Mouse (Mus musculus): ENCODE measurements around the gene Adamtsl5. TPM values are rescaled to one million over a fixed set of nuclear protein-coding genes. Genes with fewer than 3 reads are reported as not detected.

Gene Adamtsl5
- total and polyA plus RNA-seq, 2 experiments, result 0.28 to 1.6 TPM

DNA sequence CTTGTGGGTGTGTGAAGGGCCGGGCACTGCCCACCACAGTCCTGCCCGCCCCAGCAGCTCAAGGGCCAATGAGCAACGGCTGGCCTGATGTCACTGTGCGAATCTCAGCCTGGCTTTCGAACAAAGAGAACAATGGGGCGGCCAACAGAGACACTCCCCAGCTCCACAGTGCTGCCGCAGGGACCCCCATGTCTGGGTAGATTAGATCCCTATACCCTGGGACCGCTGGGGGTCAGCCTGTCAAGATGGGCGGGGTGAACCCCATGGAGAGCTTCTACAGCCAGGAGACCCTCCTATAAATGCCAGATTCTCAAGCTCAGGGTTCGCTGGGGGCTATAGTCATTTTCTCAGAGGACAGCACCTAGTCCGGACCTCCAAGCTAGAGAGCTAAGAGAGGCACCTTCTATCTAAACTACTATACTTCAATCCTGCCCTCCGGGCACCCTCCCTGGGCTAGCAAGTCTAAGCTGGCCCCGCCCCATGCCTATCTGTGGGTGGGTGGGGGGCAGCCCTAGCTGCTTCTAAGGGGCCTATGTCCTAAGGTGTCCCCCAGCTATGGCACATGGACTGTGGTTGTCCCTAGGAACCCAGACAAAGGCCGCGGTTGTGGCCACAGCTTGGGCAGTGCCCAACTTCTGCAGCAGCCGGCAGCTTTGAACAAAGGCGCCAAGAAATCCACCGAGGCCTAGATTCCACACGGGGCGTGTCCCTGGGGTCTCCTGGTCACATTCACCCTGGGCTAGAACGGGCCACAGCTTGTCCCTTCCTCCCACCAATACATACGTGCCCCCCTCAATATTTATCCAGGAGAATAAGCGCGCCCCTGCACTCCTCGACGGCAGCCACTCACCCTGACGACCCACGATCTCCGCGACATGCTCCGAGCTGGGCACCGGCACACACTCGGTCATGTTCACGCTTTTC lies 37.9 kb upstream of the Adamtsl5 start:
- peak overlapping the region; percentile 78 for H3K9ac ChIP-seq (ENCODE audit: low read depth, low read length)
- peaks cover 7% of the 10 kb centered on the region for H3K79me2 ChIP-seq (ENCODE audit: control insufficient read depth, insufficient read depth, low read length)
- no peak for DNase-seq (ENCODE audit: extremely low read depth, low read depth, low spot score)
- H3K27ac ChIP-seq (replicated peaks; ENCODE audit: insufficient read depth, low read depth, low read length), result no peak overlapping the region
- no peak for TF ChIP-seq CTCF (IDR thresholded peaks at IDR 0.05; ENCODE audit: low read depth, low read length)
- TF ChIP-seq POLR2A (IDR thresholded peaks at IDR 0.05; ENCODE audit: extremely low read depth, insufficient read depth, low read length), result no peak
- no peaks in the 10 kb centered on the region for H3K36me3 ChIP-seq (ENCODE audit: control insufficient read depth, insufficient read depth, low read length)
- peaks cover 12% of the 10 kb centered on the region; the same call in 1 of the 2 replicates for H3K4me1 ChIP-seq (ENCODE audit: control insufficient read depth, insufficient read depth, low read length)
- H3K4me3 ChIP-seq (ENCODE audit: insufficient read depth, low read depth, low read length), result peak overlapping the region; percentile 57; the same call in 1 of the 2 replicates
- 25% methylated on average over 34 of the region's 34 CpGs for WGBS
- no peaks in the 10 kb centered on the region for H3K27me3 ChIP-seq (ENCODE audit: control insufficient read depth, insufficient read depth, low read length)

GRCm38 (mm10) chr10:80385310-80385709 lies 37.1 kb upstream of the Adamtsl5 start:
- WGBS, result 77% methylated on average over 7 of the region's 7 CpGs
- TF ChIP-seq CTCF (IDR thresholded peaks at IDR 0.05; ENCODE audit: low read depth, low read length), result no peak
- TF ChIP-seq POLR2A (IDR thresholded peaks at IDR 0.05; ENCODE audit: extremely low read depth, insufficient read depth, low read length), result no peak
- Histone ChIP-seq H3K27ac (replicated peaks; ENCODE audit: insufficient read depth, low read depth, low read length) (no peak overlapping the region), H3K27me3 (ENCODE audit: control insufficient read depth, insufficient read depth, low read length) (no peaks in the 10 kb centered on the region), H3K4me3 (ENCODE audit: insufficient read depth, low read depth, low read length) (no peak overlapping the region), H3K4me1 (ENCODE audit: control insufficient read depth, insufficient read depth, low read length) (peaks cover 12% of the 10 kb centered on the region; the same call in 1 of the 2 replicates), H3K36me3 (ENCODE audit: control insufficient read depth, insufficient read depth, low read length) (no peaks in the 10 kb centered on the region), H3K79me2 (ENCODE audit: control insufficient read depth, insufficient read depth, low read length) (peaks cover 7% of the 10 kb centered on the region), H3K9ac (ENCODE audit: low read depth, low read length) (no peak overlapping the region)
- DNase-seq (ENCODE audit: extremely low read depth, low read depth, low spot score), result no peak

- H3K4me1 ChIP-seq (ENCODE audit: control insufficient read depth, insufficient read depth, low read length), result peaks cover 12% of the 10 kb centered on the region; the same call in 1 of the 2 replicates
- no peaks in the 10 kb centered on the region for H3K27me3 ChIP-seq (ENCODE audit: control insufficient read depth, insufficient read depth, low read length)
- no peak overlapping the region for H3K4me3 ChIP-seq (ENCODE audit: insufficient read depth, low read depth, low read length)
These were observed 36.5 kb upstream of the Adamtsl5 start for GRCm38 (mm10) chr10:80384709-80385108.

DNA sequence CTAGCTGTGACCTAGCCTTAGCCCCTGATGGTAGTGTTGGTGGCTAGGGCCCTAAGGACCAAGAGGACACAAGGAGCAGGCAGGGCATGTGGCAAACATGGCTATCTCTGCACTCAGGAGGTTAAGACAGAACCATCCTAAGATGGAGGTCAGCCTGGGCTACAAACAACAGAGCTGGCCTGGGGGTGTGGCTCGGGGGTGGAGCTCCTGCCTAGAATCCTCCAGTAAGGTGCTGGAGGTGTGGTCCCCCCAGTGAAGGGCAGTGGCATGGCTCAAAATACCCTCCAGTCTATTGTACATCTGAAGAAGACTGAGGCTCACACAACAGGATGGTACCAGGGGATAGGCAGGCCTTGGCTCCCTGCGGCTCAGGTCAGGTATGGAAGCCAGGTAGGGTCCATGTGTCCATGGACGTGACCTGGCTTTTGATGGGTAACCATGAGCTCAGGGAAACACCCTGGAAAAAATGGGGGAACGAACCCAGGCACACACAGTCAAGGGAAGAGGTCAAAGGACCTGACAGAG lies 36.0 kb upstream of the Adamtsl5 start:
- WGBS, result 90% methylated on average over 4 of the region's 4 CpGs
- Histone ChIP-seq H3K9ac (ENCODE audit: low read depth, low read length) (no peak overlapping the region), H3K36me3 (ENCODE audit: control insufficient read depth, insufficient read depth, low read length) (no peaks in the 10 kb centered on the region), H3K79me2 (ENCODE audit: control insufficient read depth, insufficient read depth, low read length) (peaks cover 7% of the 10 kb centered on the region), H3K27me3 (ENCODE audit: control insufficient read depth, insufficient read depth, low read length) (no peaks in the 10 kb centered on the region), H3K27ac (replicated peaks; ENCODE audit: insufficient read depth, low read depth, low read length) (no peak overlapping the region), H3K4me1 (ENCODE audit: control insufficient read depth, insufficient read depth, low read length) (peaks cover 12% of the 10 kb centered on the region; the same call in 1 of the 2 replicates), H3K4me3 (ENCODE audit: insufficient read depth, low read depth, low read length) (no peak overlapping the region)
- DNase-seq (ENCODE audit: extremely low read depth, low read depth, low spot score), result no peak
- TF ChIP-seq CTCF (IDR thresholded peaks at IDR 0.05; ENCODE audit: low read depth, low read length), result no peak
- no peak for TF ChIP-seq POLR2A (IDR thresholded peaks at IDR 0.05; ENCODE audit: extremely low read depth, insufficient read depth, low read length)

More at GRCm38 (mm10) chr10:80384709-80385108, 36.5 kb upstream of the Adamtsl5 start:
- TF ChIP-seq POLR2A (IDR thresholded peaks at IDR 0.05; ENCODE audit: extremely low read depth, insufficient read depth, low read length) (no peak), CTCF (IDR thresholded peaks at IDR 0.05; ENCODE audit: low read depth, low read length) (no peak)
- H3K9ac ChIP-seq (ENCODE audit: low read depth, low read length), result no peak overlapping the region
- WGBS, result 87% methylated on average over 7 of the region's 7 CpGs
- H3K27ac ChIP-seq (replicated peaks; ENCODE audit: insufficient read depth, low read depth, low read length), result no peak overlapping the region
- DNase-seq (ENCODE audit: extremely low read depth, low read depth, low spot score), result no peak
- no peaks in the 10 kb centered on the region for H3K36me3 ChIP-seq (ENCODE audit: control insufficient read depth, insufficient read depth, low read length)
- peaks cover 7% of the 10 kb centered on the region for H3K79me2 ChIP-seq (ENCODE audit: control insufficient read depth, insufficient read depth, low read length)

- Histone ChIP-seq H3K4me3 (ENCODE audit: insufficient read depth, low read depth, low read length) (no peak overlapping the region), H3K36me3 (ENCODE audit: control insufficient read depth, insufficient read depth, low read length) (no peaks in the 10 kb centered on the region), H3K79me2 (ENCODE audit: control insufficient read depth, insufficient read depth, low read length) (peaks cover 7% of the 10 kb centered on the region), H3K4me1 (ENCODE audit: control insufficient read depth, insufficient read depth, low read length) (peaks cover 12% of the 10 kb centered on the region; the same call in 1 of the 2 replicates), H3K9ac (ENCODE audit: low read depth, low read length) (no peak overlapping the region), H3K27ac (replicated peaks; ENCODE audit: insufficient read depth, low read depth, low read length) (no peak overlapping the region), H3K27me3 (ENCODE audit: control insufficient read depth, insufficient read depth, low read length) (no peaks in the 10 kb centered on the region)
- WGBS, result 92% methylated on average over 4 of the region's 4 CpGs
- DNase-seq (ENCODE audit: extremely low read depth, low read depth, low spot score), result no peak
- no peak for TF ChIP-seq POLR2A (IDR thresholded peaks at IDR 0.05; ENCODE audit: extremely low read depth, insufficient read depth, low read length)
- TF ChIP-seq CTCF (IDR thresholded peaks at IDR 0.05; ENCODE audit: low read depth, low read length), result peak; percentile 43
These were observed 35.2 kb upstream of the Adamtsl5 start for GRCm38 (mm10) chr10:80383431-80383830.
